8 mouse cellular contexts compared by ENCODE assay signal in the genomic region with DNA sequence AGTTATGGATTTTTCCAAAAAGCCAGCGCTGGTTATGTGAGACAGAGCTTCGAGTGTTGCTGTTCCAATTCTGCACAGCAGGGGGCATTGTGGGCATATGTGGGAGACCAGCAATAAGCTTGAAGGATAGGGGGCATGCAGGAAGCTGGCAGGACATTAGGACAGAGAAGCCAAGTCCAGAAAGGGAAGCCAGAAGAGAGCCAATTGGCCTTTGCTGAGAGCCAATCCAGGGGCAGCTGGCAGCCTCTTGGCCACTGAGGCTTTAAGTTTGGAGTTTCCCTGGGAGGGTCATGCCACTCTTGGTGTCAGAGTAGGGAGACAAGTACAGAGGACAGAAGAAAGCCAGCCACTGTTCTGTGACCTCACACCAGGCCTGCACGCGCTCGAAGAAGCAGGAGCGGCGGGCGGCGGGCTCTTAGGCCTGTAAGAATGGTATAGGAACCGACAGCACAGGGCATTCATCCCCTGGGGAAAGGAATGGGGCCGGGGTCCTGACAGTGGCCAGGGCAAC. TPM values are rescaled to one million over a fixed set of nuclear protein-coding genes. Genes with fewer than 3 reads are reported as not detected.
A peak's percentile ranks its signal among the peaks of the same experiment; 100 is the strongest.
DNase-seq lines count a peak whose midpoint lies in the region; ATAC-seq lines count a peak whose summit lies in the region.

No protein-coding gene starts in this region.

- intact Hi-C loops in left cerebral cortex, postnatal 25 days (cut with DNase I) = loop anchor here (1.0 to 2.0 kb wide), 2 partner anchors 52 to 118 kb away; partner anchors contain the start of gene Srl

- H3K4me3 ChIP-seq in intestine, embryonic 16.5 days (ENCODE audit: low read length) = no peak overlapping the region
- no peak overlapping the region for H3K4me3 ChIP-seq in midbrain, embryonic 11.5 days (ENCODE audit: low read depth, low read length)

- 63% methylated on average over 11 of the region's 11 CpGs for WGBS in intestine, embryonic 16.5 days
- WGBS in midbrain, embryonic 11.5 days = 71% methylated on average over 11 of the region's 11 CpGs

- no peaks in the 10 kb centered on the region for H3K27me3 ChIP-seq in intestine, embryonic 16.5 days (replicated peaks; ENCODE audit: control insufficient read depth, insufficient read depth, low read length)
- H3K27me3 ChIP-seq in midbrain, embryonic 11.5 days (ENCODE audit: control insufficient read depth, insufficient read depth, low read length) = no peaks in the 10 kb centered on the region

- no peak overlapping the region for H3K4me2 ChIP-seq in intestine, embryonic 16.5 days (ENCODE audit: low read depth, low read length)
- no peak overlapping the region for H3K4me2 ChIP-seq in midbrain, embryonic 11.5 days

- peak; percentile 91 for DNase-seq in adrenal gland, adult 8-10 months
- peak; percentile 70 for DNase-seq in embryo, embryonic 11.5 days (ENCODE audit: low read depth, low spot score)
- DNase-seq in gastrocnemius, postnatal 4 days (ENCODE audit: low spot score in 2 of 2) = peak; percentile 76 to 89
- DNase-seq in left cerebral cortex, postnatal 25 days (ENCODE audit: low spot score in 2 of 2) = peak; percentile 86 to 94
- peak; percentile 99 for DNase-seq in midbrain, embryonic 11.5 days (ENCODE audit: low spot score, missing footprints)
- peak; percentile 96 for DNase-seq in right cerebral cortex, postnatal 4 days
- DNase-seq in yolk sac, embryonic 10.5 days (ENCODE audit: low spot score) = peak; percentile 69

- peak; percentile 73 for ATAC-seq in intestine, embryonic 16.5 days
- peak; percentile 73 for ATAC-seq in midbrain, embryonic 11.5 days (ENCODE audit: low FRiP score)

- no peaks in the 10 kb centered on the region for H3K9me3 ChIP-seq in intestine, embryonic 16.5 days (ENCODE audit: control insufficient read depth, low read length)
- H3K9me3 ChIP-seq in midbrain, embryonic 11.5 days (ENCODE audit: control insufficient read depth, low read length) = no peaks in the 10 kb centered on the region

- no peaks in the 10 kb centered on the region for H3K36me3 ChIP-seq in intestine, embryonic 16.5 days (ENCODE audit: control insufficient read depth, insufficient read depth, low read length)
- peaks cover 4% of the 10 kb centered on the region; the same call in 1 of the 2 replicates for H3K36me3 ChIP-seq in midbrain, embryonic 11.5 days (ENCODE audit: control insufficient read depth, insufficient read depth, low read length)

- 0 out of 2 replicates have a peak overlapping the region, but pooled peaks have one; percentile 13 for H3K9ac ChIP-seq in intestine, embryonic 16.5 days (ENCODE audit: low read depth, low read length)
- no peak overlapping the region for H3K9ac ChIP-seq in midbrain, embryonic 11.5 days (ENCODE audit: low read length)

- H3K27ac ChIP-seq in intestine, embryonic 16.5 days (ENCODE audit: low read length) = peak overlapping the region; percentile 19; the same call in 1 of the 2 replicates
- H3K27ac ChIP-seq in midbrain, embryonic 11.5 days (ENCODE audit: low read depth, low read length) = no peak overlapping the region

- H3K4me1 ChIP-seq in intestine, embryonic 16.5 days (ENCODE audit: control insufficient read depth, insufficient read depth, low read length) = peaks cover 14% of the 10 kb centered on the region; the same call in 1 of the 2 replicates
- H3K4me1 ChIP-seq in midbrain, embryonic 11.5 days (ENCODE audit: control insufficient read depth, insufficient read depth, low read length) = no peaks in the 10 kb centered on the region

RNA-seq across cellular contexts. Expression of gene Srl, which starts 52.4 kb away (rescaled TPM):
- 10 to 100 TPM in 1 of 4 experiments, 1 to 10 TPM in 3; 5.5 to 10.2 (median 5.9) TPM for total RNA-seq in adrenal gland, adult 8-10 months (2022)
- total RNA-seq in gastrocnemius, postnatal 4 days (2021) = 1,000 to 10,000 TPM; 1,069 to 1,086 TPM
- 8.0 and 8.5 TPM in 2 replicates for polyA plus RNA-seq in intestine, embryonic 16.5 days (2015; fragmentation: Nextera tagmentation; extraction: Ambion mirVana)
- 1 to 10 TPM; 9.1 to 9.5 TPM for total RNA-seq in left cerebral cortex, postnatal 25 days (2021)
- polyA plus RNA-seq in midbrain, embryonic 11.5 days (2014; fragmentation: Nextera tagmentation; extraction: Ambion mirVana) = 20.0 and 20.9 TPM in 2 replicates

Comparison
In these comparisons a context has a peak if more than half of its experiments do, and no peak if none do; other contexts are left out.
1. RNA of gene Srl, which starts 52.4 kb away (total RNA-seq): 1,069 to 1,086 TPM in gastrocnemius, postnatal 4 days; 9.1 to 9.5 TPM in left cerebral cortex, postnatal 25 days and 5.5 to 10.2 TPM in adrenal gland, adult 8-10 months; every median in the first group is over 10 times any median in the second.
2. Peak in every context shown above with its lines, with median percentiles within 50 percentile points of each other: DNase-seq.